Mouse (Mus musculus) spleen, postnatal 4 days (tissue): ENCODE results near the gene Ephb2.

ENCODE experiments used
- DNase-seq, 2 experiments: peaks; one replicate each; pipeline ENCODE4 v3.0.0; 2022; ENCODE audit warnings: low spot score in 2 of 2

Gene Ephb2

DNA sequence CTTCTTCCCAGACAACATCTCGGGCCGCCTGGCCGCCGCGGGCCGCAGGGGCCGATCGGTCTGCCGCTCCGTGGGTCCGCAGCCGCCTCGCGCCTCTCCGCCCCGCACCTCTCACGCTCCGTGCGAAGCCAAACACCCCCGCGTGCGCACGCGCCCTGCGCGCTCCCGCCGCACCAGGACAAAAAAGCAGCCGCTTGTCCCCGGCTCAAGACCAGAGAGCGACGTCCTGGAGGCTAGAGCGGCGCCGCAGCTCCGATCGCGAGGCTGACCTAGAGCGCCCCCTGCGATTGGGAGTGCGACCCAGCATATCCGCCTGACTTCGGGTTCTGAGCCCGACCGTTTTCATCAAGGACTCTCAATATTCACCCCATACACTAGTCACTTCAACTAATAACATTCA, 233.2 kb downstream of the Ephb2 start, which contains the start of gene Kdm1a:
Kdm1a (minus strand) TSS at position 156 of the 400 bp plus-strand sequence.
- peak; percentile 95 to 99 for DNase-seq

DNA sequence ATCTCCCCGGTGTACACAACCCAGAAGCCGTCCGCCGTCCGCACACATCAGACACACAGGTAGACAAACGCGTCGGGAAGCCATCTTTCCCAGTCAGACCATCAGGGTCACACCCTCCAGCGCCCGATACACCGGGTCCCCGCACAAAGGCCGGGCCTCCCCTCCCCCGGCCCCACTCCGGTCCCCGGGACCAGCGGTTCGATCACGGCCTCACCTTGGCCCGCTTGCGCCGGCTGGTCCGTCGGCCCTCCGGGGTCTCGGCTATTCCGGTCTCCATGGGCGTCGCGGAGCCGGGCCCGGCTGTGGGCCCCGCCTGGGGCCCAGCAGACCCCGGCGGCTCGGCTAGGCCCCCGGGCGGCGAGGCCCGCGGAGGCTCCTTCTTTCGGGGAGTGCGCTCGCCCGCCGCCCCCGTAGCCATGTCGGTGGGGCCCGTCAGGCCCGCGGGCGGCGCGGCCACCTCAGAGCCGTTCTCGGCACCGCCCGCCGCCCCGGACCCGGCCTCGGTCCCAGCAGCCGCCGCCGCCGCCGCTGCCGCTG, 233.7 kb downstream of the Ephb2 start:
- DNase-seq, result peak; percentile 52 to 79

GRCm38 (mm10) chr4:136601476-136601875, 234.3 kb downstream of the Ephb2 start:
- DNase-seq, result peak; percentile 59 to 80

- DNase-seq, result no peak
These were observed 235.3 kb downstream of the Ephb2 start for GRCm38 (mm10) chr4:136600536-136600935.

DNA sequence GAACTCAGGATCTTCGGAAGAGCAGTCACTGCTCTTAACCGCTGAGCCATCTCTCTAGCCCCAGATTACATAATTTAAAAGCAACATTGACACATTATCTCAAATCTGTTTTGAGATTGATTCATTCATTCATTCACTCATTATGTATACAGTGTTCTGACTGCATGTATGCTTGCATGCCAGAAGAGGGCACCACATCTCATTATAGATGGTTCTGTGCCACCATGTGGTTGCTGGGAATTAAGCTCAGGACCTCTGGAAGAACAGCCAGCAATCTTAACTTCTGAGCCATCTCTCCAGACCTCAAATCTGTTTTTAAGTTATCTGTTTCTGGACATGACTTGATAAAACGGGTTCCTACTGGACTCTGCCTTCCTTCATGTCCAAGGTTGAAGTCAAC, 235.9 kb downstream of the Ephb2 start:
- DNase-seq, result no peak

GRCm38 (mm10) chr4:136598268-136598876, 237.4 kb downstream of the Ephb2 start:
- DNase-seq, result no peak
